Mouse (Mus musculus): ENCODE measurements around the gene Pip4k2a.

Gene Pip4k2a

GRCm38 (mm10) chr2:18831031-18831774 lies 166.7 kb downstream of the Pip4k2a start:
- no peak for DNase-seq

GRCm38 (mm10) chr2:18822711-18823110 lies 175.2 kb downstream of the Pip4k2a start:
- peak; percentile 82 to 85 for DNase-seq

- DNase-seq, result no peak
Observed at GRCm38 (mm10) chr2:18821451-18822379, 176.2 kb downstream of the Pip4k2a start.

GRCm38 (mm10) chr2:18819520-18819919 lies 178.4 kb downstream of the Pip4k2a start:
- DNase-seq, result no peak

- peak in 1 of 2 experiments; percentile 51 for DNase-seq
Observed at GRCm38 (mm10) chr2:18816036-18816435, 181.9 kb downstream of the Pip4k2a start.

- DNase-seq, result peak; percentile 86 to 87
Observed at GRCm38 (mm10) chr2:18815336-18815965, 182.5 kb downstream of the Pip4k2a start.

GRCm38 (mm10) chr2:18814447-18814804 lies 183.5 kb downstream of the Pip4k2a start:
- DNase-seq, result no peak

- no peak for DNase-seq
Observed at GRCm38 (mm10) chr2:18813683-18814446, 184.1 kb downstream of the Pip4k2a start.

- DNase-seq, result no peak
Observed at GRCm38 (mm10) chr2:18807961-18808360, 190.0 kb downstream of the Pip4k2a start.

- DNase-seq, result no peak
Observed at GRCm38 (mm10) chr2:18801281-18801862, 196.6 kb downstream of the Pip4k2a start.

- no peak for DNase-seq
Observed at GRCm38 (mm10) chr2:18800646-18801251, 197.2 kb downstream of the Pip4k2a start.

- DNase-seq, result peak; percentile 84 to 85
Observed at GRCm38 (mm10) chr2:18799966-18800645, 197.8 kb downstream of the Pip4k2a start.

- DNase-seq, result no peak
Observed at GRCm38 (mm10) chr2:18799265-18799965, 198.5 kb downstream of the Pip4k2a start.

- no peak for DNase-seq
Observed at GRCm38 (mm10) chr2:18797776-18798175, 200.2 kb downstream of the Pip4k2a start.

GRCm38 (mm10) chr2:18794261-18794660 lies 203.7 kb downstream of the Pip4k2a start:
- no peak for DNase-seq
